Mouse (Mus musculus): Measurements from ENCODE around the gene Trim2.

The Trim2 gene

GRCm38 (mm10) chr3:84324000-84324399 is 17.3 kb upstream of the Trim2 start:
- DNase-seq (ENCODE audit: low read depth, low spot score), result no peak

GRCm38 (mm10) chr3:84319504-84319903 is 12.8 kb upstream of the Trim2 start:
- no peak for DNase-seq (ENCODE audit: low read depth, low spot score)

- DNase-seq (ENCODE audit: low read depth, low spot score), result no peak
Measured at GRCm38 (mm10) chr3:84318865-84319264, 12.2 kb upstream of the Trim2 start.

GRCm38 (mm10) chr3:84314651-84315191 is 8.0 kb upstream of the Trim2 start:
- peak; percentile 85 for DNase-seq (ENCODE audit: low read depth, low spot score)

GRCm38 (mm10) chr3:84313801-84314541 is 7.3 kb upstream of the Trim2 start:
- no peak for DNase-seq (ENCODE audit: low read depth, low spot score)

- DNase-seq (ENCODE audit: low read depth, low spot score), result peak; percentile 92
Measured at GRCm38 (mm10) chr3:84313003-84313800, 6.5 kb upstream of the Trim2 start.

GRCm38 (mm10) chr3:84312326-84312725 is 5.6 kb upstream of the Trim2 start:
- DNase-seq (ENCODE audit: low read depth, low spot score), result no peak

- no peak for DNase-seq (ENCODE audit: low read depth, low spot score)
Measured at GRCm38 (mm10) chr3:84307516-84307915, 839 bp upstream of the Trim2 start.

- no peak for DNase-seq (ENCODE audit: low read depth, low spot score)
Measured at GRCm38 (mm10) chr3:84305722-84306510, 761 bp downstream of the Trim2 start.

- peak; percentile 95 for DNase-seq (ENCODE audit: low read depth, low spot score)
Measured at GRCm38 (mm10) chr3:84305010-84305692, 1.5 kb downstream of the Trim2 start.

- peak; percentile 50 for DNase-seq (ENCODE audit: low read depth, low spot score)
Measured at GRCm38 (mm10) chr3:84304339-84305009, 2.2 kb downstream of the Trim2 start.

GRCm38 (mm10) chr3:84303395-84303949 is 3.2 kb downstream of the Trim2 start:
- DNase-seq (ENCODE audit: low read depth, low spot score), result no peak

GRCm38 (mm10) chr3:84302273-84302672 is 4.4 kb downstream of the Trim2 start:
- DNase-seq (ENCODE audit: low read depth, low spot score), result peak; percentile 52

GRCm38 (mm10) chr3:84301674-84302073 is 5.0 kb downstream of the Trim2 start:
- no peak for DNase-seq (ENCODE audit: low read depth, low spot score)

GRCm38 (mm10) chr3:84298186-84298585 is 8.5 kb downstream of the Trim2 start:
- DNase-seq (ENCODE audit: low read depth, low spot score), result no peak

- DNase-seq (ENCODE audit: low read depth, low spot score), result no peak
Measured at GRCm38 (mm10) chr3:84296676-84297075, 10.0 kb downstream of the Trim2 start.

- DNase-seq (ENCODE audit: low read depth, low spot score), result no peak
Measured at GRCm38 (mm10) chr3:84294734-84295133, 11.9 kb downstream of the Trim2 start.

GRCm38 (mm10) chr3:84293666-84294595 is 12.7 kb downstream of the Trim2 start:
- no peak for DNase-seq (ENCODE audit: low read depth, low spot score)

GRCm38 (mm10) chr3:84292238-84292637 is 14.4 kb downstream of the Trim2 start:
- no peak for DNase-seq (ENCODE audit: low read depth, low spot score)
